Comparison of ENCODE assay signal across 10 mouse cellular contexts in genomic region chr15:76976619-76977018, GRCm38 (mm10). TPM values are rescaled to one million over a fixed set of nuclear protein-coding genes. Genes with fewer than 3 reads are reported as not detected.
DNase-seq lines count a peak whose midpoint lies in the region; ATAC-seq lines count a peak whose summit lies in the region.
"Had no signal": no experiment of that assay in that cellular context is flagged by ENCODE, and none has a peak within 500 bp of the region (broad histone marks: within the 10 kb centered on the region; RNA-seq: fewer than 3 reads in every experiment).

No protein-coding gene starts in this region.

- H3K27me3 ChIP-seq in forebrain, embryonic 14.5 days (replicated peaks; ENCODE audit: control insufficient read depth, insufficient read depth, low read length), result no peaks in the 10 kb centered on the region
- H3K27me3 ChIP-seq in forebrain, embryonic 15.5 days, result no peaks in the 10 kb centered on the region

- H3K36me3 ChIP-seq in forebrain, embryonic 14.5 days (ENCODE audit: control insufficient read depth, insufficient read depth, low read length), result no peaks in the 10 kb centered on the region
- H3K36me3 ChIP-seq in forebrain, embryonic 15.5 days, result no peaks in the 10 kb centered on the region
- H3K36me3 ChIP-seq: heart, embryonic 10.5 days had no signal

- 47% methylated on average over 5 of the region's 5 CpGs for WGBS in forebrain, embryonic 14.5 days
- 49% methylated on average over 5 of the region's 5 CpGs for WGBS in forebrain, embryonic 15.5 days

- no peak for ATAC-seq in forebrain, embryonic 14.5 days
- ATAC-seq in forebrain, embryonic 15.5 days (replicated peaks), result no peak
- ATAC-seq in inflammation-experienced regulatory T-cells, adult 6 months, result no peak

- no peak overlapping the region for H3K27ac ChIP-seq in forebrain, embryonic 14.5 days (ENCODE audit: low read depth, low read length)
- H3K27ac ChIP-seq in forebrain, embryonic 15.5 days (replicated peaks), result no peak overlapping the region
- H3K27ac ChIP-seq: heart, embryonic 10.5 days had no signal

- no peaks in the 10 kb centered on the region for H3K9me3 ChIP-seq in forebrain, embryonic 14.5 days (replicated peaks; ENCODE audit: control insufficient read depth, low read length)
- no peaks in the 10 kb centered on the region for H3K9me3 ChIP-seq in forebrain, embryonic 15.5 days
- H3K9me3 ChIP-seq: heart, embryonic 10.5 days had no signal

- no peak overlapping the region for H3K9ac ChIP-seq in forebrain, embryonic 14.5 days (ENCODE audit: low read length)
- H3K9ac ChIP-seq in forebrain, embryonic 15.5 days (replicated peaks), result no peak overlapping the region

- peak; percentile 34 for DNase-seq in forebrain, embryonic 14.5 days (ENCODE audit: low spot score)
- DNase-seq in left cerebral cortex, postnatal 4 days, result peak; percentile 23
- DNase-seq in left cerebral cortex, adult 18-20 months (ENCODE audit: low spot score in 2 of 2), result no peak
- DNase-seq in R1 (ENCODE audit: low read depth, low spot score), result peak; percentile 98
- peak; percentile 36 for DNase-seq in lung, postnatal 36 days
- no peak for DNase-seq in cerebellum, postnatal 14 days
- DNase-seq: adrenal gland, adult 8-10 months had no signal

- no peak overlapping the region for H3K4me3 ChIP-seq in forebrain, embryonic 14.5 days (ENCODE audit: low read depth, low read length)
- no peak overlapping the region for H3K4me3 ChIP-seq in forebrain, embryonic 15.5 days
- H3K4me3 ChIP-seq: heart, embryonic 10.5 days had no signal

- intact Hi-C loops in left cerebral cortex, postnatal 4 days (cut with DNase I), result no loop called here

- H3K4me1 ChIP-seq in forebrain, embryonic 14.5 days (ENCODE audit: control insufficient read depth, insufficient read depth, low read length), result peaks cover 4% of the 10 kb centered on the region; the same call in 1 of the 2 replicates
- H3K4me1 ChIP-seq in forebrain, embryonic 15.5 days, result peaks cover 6% of the 10 kb centered on the region

- H3K4me2 ChIP-seq in forebrain, embryonic 14.5 days (ENCODE audit: low read length), result no peak overlapping the region
- no peak overlapping the region for H3K4me2 ChIP-seq in forebrain, embryonic 15.5 days (replicated peaks)

RNA-seq across cellular contexts. Expression of gene 1110038F14Rik, which starts 28.3 kb away (rescaled TPM):
- 56.5 and 63.9 TPM in 2 replicates for polyA plus RNA-seq in forebrain, embryonic 14.5 days (2014; fragmentation: Nextera tagmentation; extraction: Ambion mirVana)
- polyA plus RNA-seq in forebrain, embryonic 15.5 days (2015; fragmentation: Nextera tagmentation; extraction: Ambion mirVana), result 60.7 and 63.8 TPM in 2 replicates
- 10 to 100 TPM; 24.4 to 24.5 TPM for total RNA-seq in left cerebral cortex, postnatal 4 days (2021)
- total RNA-seq in left cerebral cortex, adult 18-20 months (2021), result 10 to 100 TPM; 27.5 to 28.0 TPM
- polyA plus RNA-seq in inflammation-experienced regulatory T-cells, adult 6 months (2017; shearing (Covaris generic)), result 10 to 100 TPM; 65.5 to 71.1 (median 69.4) TPM

RNA-seq across cellular contexts. Expression of gene Zfp647, which starts 51.4 kb away (rescaled TPM):
- polyA plus RNA-seq in forebrain, embryonic 14.5 days (2014; fragmentation: Nextera tagmentation; extraction: Ambion mirVana), result 36.2 and 39.4 TPM in 2 replicates
- 35.4 and 36.9 TPM in 2 replicates for polyA plus RNA-seq in forebrain, embryonic 15.5 days (2015; fragmentation: Nextera tagmentation; extraction: Ambion mirVana)
- 10 to 100 TPM; 24.5 to 25.2 TPM for total RNA-seq in left cerebral cortex, postnatal 4 days (2021)
- total RNA-seq in left cerebral cortex, adult 18-20 months (2021), result 1 to 10 TPM; 2.9 to 4.1 TPM
- 1 to 10 TPM in 1 of 3 experiments, under 1 TPM in 2; 0.42 to 1.9 (median 0.92) TPM for polyA plus RNA-seq in inflammation-experienced regulatory T-cells, adult 6 months (2017; shearing (Covaris generic))

Comparison
In these comparisons a context has a peak if more than half of its experiments do, and no peak if none do; other contexts are left out.
1. DNase-seq: peak in forebrain, embryonic 14.5 days (single experiment), left cerebral cortex, postnatal 4 days (single experiment), R1 (single experiment) and lung, postnatal 36 days (single experiment); none in left cerebral cortex, adult 18-20 months (0 of 2) and cerebellum, postnatal 14 days (0 of 2).
2. RNA of gene Zfp647, which starts 51.4 kb away (polyA plus RNA-seq): 36.2 to 39.4 TPM in forebrain, embryonic 14.5 days and 35.4 to 36.9 TPM in forebrain, embryonic 15.5 days; 0.42 to 1.9 TPM in inflammation-experienced regulatory T-cells, adult 6 months; every median in the first group is over 10 times any median in the second.